Mouse (Mus musculus) thymus, postnatal 0 days (tissue): ENCODE data around the gene Krr1. TPM values are rescaled to one million over a fixed set of nuclear protein-coding genes. Genes with fewer than 3 reads are reported as not detected.
A peak's percentile ranks its signal among the peaks of the same experiment; 100 is the strongest.

Source experiments
- DNase-seq: peaks from one replicate; pipeline ENCODE4 v3.0.0-alpha.2; 2015; ENCODE audit warnings: low spot score
- polyA plus RNA-seq: library from polyadenylated mRNA; unstranded; fragments of >200 nt; fragmentation: Nextera tagmentation; extraction: Ambion mirVana; gene quantifications from 2 replicates; pipeline ENCODE4 v1.2.1, GENCODE M21; 2015

The Krr1 gene
- 41.4 and 45.0 TPM in 2 replicates for polyA plus RNA-seq

DNA sequence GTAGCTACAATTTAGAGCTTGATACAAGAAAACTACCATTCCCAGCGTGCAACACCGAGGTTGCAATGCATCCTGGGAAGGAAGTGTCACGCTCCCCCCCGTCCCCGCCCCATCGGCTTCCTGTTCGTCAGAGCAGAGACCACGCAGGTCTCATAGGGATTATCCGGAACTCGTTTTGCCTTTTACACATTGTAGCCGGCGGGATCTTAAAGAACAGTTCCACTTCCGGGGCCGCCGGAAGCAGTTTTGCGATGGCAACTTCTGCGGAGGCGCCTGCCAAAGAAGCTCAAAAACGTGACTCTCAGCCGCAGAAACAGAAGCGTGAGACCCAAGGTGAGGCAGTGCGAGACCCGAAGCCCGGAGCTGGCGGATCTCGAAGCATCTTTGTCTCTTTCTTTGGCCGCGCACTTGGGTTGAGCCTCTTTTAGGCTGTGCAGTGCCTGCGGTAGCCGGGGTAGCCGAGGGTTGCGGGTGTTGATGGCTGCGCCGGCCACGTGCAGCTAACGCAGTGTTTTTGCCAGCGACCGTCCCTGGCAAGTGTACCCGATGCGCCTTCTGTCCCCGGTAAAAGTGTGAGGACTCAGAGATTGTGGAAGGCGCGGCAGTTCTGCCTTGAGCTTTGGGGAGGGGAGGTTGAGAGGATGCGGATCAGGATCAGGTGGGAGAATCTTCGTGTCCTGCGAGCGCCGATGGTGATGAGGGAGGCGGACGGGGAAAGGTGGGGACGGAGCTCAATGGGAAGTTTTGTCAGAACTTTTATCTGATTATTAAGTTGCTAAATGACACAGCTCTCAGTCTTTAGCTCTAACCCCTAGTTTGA lies at the start of gene Krr1:
Krr1 (plus strand) TSS at position 123 of the 820 bp plus-strand sequence.
- DNase-seq, result peak; percentile 97

DNA sequence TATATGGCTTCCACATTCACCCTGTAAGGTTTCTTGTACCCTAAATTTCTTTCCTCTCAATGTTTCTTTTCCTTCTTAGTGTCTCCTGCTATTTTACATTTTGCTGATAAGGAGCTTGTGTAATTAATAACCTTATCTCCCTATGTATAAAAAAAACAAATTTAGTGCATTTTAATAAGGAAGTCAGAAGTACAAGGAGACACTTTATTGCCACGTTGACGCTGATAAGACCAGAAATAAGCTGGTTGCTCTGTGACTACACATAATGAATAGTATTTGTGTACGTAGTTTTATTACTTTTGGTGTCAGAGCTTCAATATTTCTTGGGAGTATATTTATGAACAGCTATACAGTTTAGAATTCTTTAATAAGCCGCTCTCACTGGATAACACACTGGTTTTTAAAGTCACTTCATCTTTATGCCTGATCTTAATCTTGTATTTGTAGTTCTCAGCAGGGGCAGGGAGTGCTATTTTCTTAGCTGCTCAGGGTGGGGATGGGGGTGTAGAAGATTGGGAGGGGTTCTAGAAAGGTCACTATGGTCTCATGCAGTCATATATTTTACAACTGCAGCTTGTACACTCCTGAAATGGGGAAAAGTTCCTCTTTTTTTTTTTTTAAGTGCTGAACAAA lies 48.8 kb upstream of the Krr1 start:
- DNase-seq, result no peak

DNA sequence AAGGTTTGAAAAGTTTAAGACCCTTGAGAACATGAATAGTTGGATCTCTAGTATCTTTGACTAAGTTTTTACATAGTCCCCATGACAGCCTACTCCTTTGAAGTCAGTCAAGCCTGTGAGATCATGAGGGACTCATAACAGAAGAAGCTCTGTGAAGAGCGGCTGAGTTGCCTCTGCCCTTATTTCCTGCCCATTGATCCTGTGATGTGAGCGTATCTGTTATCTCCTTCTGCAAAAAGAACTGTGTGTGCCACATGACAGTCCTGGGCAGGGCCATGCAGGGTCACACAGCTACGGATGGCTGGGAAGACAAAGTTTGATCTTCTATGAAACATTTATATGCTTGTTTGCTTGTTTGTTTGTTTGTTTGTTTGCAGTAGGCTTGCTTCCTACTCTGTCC lies 48.3 kb upstream of the Krr1 start:
- DNase-seq, result peak; percentile 76

DNA sequence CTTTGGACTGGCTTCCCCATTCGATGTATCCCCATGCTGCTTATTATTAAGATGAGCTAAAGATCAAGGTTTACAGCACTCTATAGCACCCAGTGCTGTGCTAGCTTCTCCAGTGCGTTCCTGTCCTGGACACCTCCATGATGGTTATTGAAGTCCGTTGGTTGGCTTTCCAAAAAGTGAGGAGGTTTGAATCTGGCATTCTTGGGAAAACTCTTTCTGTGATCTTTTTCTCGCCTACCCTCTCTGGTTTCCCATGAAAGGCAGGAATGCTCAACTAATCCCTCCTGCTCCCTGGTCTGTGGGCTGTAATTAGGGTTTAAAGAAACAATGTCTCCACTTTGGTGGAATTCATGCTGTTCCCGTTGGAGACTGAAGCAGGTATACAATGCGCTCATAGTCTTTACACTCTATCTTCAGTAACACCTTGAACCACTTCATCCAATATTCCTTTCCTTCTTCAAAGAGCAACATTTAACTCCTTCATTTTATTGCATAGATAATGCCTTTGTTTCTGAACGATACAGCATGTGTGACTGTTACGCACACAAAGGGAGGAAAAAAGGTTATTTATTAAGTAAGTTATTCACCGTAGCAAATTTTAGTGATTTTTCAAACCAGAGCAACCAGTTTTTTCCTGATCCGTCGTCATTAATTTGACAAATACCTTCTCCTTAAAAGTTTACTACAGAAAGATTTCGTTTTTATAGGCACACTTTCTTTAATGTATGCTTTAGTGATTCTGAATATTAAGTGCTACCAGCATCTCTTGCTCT lies 47.6 kb upstream of the Krr1 start:
- DNase-seq, result no peak

DNA sequence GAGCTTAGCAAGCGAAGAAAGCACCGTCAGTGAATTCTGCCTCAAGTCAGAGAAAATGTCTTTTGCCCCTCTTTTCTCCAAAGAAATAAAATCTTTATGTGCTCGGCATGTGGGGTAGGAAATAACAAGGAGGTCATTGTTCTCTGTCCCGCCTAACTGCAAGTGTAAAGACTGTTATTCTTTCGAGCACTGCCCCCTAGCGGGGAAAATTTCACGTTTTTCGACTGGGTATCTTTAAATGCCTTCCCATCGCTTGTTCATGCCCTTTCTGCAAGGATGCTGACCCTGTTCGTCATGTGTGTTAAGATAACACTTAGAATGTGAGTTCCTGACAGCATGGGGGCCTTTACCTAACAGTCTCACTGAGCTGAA lies 47.0 kb upstream of the Krr1 start:
- DNase-seq, result peak; percentile 87

DNA sequence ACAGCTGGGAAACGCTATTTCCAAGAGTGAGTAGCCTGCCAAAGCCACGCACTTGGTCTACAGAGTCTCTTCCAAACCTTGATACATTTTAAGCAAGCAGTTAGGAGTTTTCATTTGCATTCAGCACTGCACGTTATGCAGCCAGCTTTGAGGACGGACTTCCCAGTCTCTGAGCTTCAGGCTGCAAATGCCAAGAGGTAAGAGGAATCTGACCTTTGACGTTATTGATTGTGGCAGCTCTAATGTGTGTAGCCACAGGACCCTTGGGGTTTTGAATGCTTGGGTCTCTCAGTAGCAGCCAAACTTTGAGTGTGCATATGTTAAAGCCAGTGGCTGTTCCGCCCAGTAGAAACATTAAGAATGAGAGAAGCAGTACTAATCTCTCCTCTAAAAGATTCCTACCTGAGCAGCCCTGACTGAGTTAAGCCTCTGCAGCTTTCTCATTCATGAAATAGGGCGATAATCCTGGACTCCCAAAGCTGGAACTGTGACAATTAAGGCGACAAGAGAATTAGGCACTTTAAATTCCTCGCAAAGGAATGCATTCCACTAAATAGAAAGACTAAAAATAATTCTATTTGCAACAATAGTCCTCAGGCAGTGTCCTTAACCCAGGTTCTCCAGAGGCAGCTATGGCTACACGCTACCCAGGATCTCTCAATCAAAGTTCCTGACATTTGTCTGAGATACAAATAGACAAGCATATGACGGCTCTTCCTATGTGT lies 39.7 kb upstream of the Krr1 start:
- no peak for DNase-seq

DNA sequence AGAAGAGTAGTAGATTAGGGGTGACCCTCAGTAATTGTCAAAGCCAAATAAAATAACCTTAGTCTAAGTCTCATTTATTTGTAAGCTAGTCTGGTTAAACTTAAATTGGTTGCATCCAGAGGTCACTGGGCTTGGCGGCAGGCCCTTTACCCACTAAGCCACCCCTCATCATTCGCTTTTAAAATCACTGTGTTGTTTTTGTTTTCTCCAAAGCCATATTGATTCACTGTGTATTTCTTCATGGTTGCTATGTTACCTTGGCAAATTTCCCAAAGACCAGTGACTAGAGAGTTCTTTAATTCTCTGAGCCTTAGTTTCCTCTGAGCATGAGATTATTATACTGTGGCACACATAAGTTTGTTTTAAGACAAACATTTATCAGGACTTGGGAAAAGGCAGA lies 37.3 kb upstream of the Krr1 start:
- DNase-seq, result no peak

DNA sequence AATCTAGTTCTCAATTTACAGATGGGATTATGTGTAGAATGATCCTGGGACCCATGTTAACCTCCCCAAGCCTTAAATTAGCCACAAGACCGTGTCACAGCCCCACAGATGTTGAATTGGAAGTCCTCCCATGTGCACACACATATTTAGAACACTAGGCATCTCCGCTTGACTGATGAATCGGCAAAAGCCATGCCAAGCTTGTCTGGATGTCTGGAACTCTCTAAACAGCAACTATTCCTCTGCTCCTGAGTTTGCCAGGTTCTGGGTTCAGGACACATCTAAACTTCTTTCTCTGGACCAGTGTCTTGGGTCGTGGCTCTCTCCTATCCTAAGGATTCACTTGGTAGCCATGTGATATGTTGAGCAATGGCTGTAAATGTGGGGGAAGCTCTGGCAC lies 36.4 kb upstream of the Krr1 start:
- no peak for DNase-seq

DNA sequence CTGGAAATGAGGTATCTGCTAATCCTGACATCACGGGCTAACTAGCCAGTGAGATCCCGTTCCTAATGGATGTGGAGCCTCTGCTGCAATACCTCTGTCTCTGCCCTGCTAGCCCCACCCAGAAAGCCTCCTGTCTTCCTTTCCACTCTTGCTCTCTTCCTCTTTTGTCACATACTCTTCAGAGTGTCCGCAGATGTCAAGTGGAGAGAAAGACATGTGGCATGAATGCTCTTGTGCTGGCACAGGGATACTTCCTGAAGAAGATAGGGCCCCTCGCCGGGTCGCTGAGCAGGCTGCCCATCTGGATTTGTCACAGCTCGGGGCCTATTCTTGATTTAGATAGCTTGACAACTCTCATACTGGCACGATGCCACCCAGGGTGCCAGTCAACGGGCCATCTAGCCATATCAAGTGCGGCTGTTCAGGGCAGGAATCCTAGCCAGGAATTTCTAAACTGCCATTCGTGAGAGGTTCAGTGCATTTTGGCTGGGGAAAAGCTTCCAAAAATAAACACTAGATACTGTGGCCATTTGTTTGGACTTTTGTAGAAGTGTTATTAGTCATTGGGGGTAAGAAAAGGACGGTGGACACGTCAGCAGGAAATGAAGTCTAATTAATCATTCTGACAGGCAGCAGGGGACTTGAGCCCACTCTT lies 35.8 kb upstream of the Krr1 start:
- DNase-seq, result no peak

DNA sequence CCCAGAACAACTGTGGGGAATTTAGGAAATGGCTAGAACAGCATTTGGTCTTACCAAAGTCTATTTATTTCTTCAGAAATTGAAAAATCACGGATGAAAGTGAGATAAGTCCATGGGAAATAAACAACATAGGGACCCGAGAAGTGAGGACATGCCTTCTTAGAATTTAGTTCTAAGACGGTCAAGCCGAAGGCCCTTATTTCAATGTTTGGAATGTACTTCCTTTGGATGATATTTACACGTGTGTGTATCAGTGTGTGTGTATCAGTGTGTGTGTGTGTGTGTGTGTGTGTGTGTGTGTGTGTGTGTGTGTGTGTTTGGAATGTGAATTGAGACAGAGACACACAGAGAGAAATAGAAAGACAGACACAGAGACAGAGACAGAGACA lies 35.3 kb upstream of the Krr1 start:
- no peak for DNase-seq

DNA sequence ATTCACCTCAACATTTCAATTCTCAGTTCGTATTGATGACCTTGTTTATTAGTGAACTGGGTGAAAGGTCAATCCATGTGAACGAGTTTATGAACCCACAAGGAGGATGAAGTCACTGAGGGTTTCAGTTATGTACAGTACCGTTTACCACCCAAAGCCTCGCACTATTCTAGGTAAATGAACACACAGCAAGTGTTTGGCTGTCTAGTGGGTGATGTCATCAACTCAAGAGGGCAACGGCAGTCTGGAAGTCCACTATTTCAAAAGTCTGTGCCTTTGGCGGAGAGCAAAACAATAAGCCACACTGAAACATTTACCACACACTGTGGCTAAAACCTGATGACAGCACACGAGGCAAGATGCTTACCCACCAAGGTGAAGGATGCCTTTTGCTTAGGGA lies 29.4 kb upstream of the Krr1 start:
- no peak for DNase-seq

DNA sequence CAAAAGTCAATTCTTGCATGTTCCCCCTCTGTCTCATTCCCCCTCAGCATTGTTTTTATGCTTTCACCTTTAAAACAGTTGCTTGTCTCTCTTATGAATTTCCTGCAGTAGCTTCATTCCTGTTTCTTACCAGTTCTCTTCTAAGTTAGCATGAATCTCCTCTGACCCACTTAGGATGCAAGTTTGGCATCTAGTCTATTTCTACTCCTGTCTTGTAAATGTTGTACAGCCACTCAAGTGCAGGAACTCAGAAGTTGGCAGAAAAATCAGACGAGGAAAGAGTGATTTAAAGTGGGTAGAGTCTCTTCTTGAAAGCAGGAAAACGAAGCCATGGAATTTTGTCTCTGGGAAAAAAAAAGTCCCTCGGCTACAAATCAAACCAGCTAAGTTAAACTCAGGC lies 26.9 kb upstream of the Krr1 start:
- DNase-seq, result no peak

DNA sequence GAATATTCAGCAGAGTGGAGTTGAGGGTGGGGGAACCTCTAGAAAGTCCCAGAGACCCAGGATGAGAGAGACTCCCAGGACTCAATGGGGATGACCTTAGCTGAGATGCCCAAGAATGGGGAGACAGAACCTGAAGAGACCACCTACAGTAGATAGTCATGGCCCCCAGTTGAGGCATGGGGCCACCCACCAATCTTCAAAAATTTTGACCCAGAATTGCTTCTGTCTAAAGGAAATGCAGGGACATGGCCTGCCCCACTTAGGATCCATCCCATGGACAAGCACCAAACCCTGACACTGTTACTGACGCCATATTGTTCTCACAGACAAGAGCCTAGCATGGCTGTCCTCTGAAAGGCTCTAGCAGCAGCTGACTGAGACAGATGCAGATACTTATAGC lies 24.4 kb upstream of the Krr1 start:
- no peak for DNase-seq

DNA sequence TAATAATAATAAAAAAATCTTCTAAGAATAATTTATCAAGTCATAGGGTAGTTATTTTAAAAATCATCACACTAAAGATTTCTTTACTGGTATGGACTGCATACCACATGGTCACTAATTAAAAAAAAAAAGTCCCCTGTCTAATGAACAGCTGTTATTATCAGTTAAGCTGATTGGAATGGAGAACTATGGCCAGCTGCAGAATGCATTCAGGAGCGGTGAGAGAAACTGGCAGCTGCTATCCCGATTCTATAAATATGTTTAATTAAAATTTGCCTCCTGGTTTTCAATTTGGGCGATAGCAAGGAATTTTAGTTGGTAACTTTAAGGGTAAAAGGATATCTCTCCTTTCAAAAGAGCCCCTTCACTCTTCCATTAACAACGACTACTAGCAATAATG lies 23.5 kb upstream of the Krr1 start:
- no peak for DNase-seq

DNA sequence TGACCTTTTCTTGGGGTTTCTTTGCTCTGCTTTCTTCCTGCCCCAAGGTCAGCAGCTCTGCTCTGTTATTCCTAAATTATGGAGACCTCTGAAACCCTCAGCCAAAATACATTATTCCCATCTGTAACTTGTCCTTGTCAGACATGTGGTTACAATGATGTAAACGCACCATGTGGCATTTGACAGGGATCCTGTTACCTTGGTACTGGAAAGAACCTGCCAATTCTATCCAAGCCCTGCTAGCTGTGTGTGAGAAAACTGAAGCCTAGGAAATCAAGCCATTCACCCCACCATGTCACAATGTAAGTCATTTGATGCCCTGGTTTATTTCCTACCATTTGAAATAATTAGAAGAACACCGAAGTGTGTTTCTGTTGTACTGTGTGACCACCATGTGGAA lies 16.6 kb upstream of the Krr1 start:
- DNase-seq, result no peak

DNA sequence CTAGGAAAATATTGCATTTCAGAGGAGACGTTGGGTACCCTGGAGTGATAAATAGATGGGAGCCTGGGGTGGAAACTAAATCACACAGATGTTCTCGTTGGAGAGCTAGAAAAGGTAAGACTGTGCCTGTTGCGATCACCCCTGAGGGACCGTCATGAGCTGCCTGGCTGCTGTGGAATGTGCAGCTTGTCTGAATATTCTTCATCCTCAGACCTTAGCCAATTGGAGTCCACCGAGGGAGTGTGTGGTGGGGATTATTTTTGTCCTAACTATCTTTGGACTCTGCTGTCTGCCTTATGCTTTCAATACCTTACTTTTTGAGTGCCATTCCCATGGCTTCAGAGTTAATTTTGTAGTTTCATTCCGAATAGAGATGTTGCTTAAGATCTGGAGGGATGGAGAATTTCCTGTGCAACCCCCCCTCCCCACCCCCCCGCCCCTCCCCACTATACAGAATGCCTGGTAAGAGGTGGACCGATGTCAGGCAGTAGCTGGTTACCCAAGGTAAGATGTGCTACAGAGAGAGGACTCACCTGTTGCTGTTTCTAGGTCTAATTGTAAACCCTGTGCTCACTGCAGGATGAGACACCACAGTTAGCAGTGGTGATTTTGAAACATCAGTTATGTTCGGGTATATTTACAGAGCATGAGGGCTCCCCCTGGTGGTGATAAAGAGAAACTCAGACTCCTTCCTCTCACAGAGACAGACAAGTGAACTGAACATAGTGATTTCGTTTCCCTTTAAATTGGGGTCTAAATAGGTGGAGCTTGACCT lies 15.0 kb upstream of the Krr1 start:
- DNase-seq, result peak; percentile 75

DNA sequence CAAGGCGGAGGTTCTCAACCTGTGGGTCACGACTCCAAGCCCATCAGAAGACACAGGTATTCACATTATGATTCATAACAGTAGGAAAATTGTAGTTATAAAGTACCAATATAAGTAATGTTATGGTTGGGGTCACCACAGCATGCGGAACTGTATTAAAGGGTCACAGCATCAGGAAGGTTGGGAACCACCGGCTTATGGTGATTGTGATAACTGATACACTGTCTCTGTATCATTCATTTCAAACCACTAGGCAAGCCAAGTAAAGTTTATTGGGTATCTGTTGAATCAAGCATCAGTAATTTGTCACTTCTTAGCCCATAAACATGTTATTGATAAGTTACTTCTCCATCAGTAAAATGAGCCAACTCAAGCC lies 14.4 kb upstream of the Krr1 start:
- no peak for DNase-seq

DNA sequence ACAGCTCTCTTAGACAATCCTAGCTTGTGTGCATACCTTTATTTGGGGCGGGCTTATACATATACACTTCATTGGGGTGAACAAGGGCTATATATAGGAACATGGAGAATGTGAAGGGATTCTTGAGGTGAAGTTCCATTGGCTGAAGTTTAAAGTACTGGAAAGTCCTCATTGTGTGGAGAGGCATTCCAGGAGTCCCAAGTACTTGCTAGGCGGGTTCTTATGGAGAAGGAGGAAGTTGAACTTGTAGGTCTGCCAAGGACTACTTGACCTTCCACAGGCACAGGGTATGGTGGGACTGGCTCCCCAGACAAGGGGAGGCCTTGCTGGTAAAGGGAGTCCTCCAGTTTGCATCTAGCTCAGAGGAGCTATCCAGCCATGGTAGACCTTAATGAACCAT lies 13.1 kb upstream of the Krr1 start:
- no peak for DNase-seq

DNA sequence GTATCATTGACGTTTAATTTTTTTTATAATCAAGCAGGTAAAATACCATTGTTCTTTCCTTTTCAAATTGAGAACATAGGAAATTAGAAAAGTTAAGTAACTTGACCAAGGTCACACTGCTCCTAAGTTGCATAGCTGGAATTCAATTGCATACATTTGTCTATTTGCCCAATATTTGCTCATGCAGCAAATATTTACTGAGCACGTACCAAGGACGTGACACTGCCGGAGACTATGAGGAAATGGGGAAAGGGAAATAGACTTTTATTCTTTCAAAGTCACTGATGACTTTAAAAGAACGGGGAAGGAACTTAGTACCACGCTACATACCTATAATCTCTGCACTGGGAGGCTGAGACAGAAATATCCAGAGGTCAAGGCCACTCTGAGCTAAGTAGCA lies 12.0 kb upstream of the Krr1 start:
- no peak for DNase-seq

DNA sequence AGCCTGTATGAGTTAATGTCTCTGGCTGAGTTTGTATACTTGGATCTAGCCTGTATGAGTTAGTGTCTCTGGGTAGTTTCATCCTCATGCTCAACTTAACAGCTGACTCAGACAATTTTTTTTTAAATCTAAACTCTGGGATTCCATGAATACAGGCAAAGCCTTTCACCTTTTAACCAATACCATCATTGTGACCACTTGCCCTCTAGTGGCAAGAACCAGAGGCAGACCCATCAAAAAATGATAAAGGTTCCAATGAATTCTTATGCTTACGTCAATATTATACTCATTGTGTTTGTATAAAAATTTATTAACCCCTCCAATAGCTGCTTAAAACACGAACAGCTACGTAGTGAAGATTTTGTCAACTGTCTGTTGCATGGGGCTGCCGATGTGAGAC lies 6.1 kb upstream of the Krr1 start:
- no peak for DNase-seq

DNA sequence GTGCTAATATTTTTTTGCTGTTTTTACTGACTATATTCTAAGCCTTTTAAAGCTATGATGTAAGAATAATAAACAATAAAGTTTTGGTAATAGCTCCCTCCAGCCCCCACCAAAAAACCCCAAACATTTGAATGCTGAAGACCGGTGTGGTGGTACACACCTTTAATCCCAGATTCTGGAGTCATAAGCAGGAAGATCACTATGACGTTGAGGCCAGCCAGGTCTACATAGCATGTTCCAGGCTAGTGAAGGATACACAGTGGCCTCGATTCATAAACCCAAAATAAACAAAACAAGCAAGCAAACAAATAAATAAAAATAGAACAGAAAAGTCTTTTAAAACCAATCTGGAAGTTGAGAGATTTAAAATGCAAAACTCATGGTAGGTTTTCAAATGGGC lies 535 bp upstream of the Krr1 start:
- DNase-seq, result no peak
